8 mouse cellular contexts compared by ENCODE assay signal in genomic region chr3:152121169-152122009, GRCm38 (mm10). TPM values are rescaled to one million over a fixed set of nuclear protein-coding genes. Genes with fewer than 3 reads are reported as not detected.
DNase-seq lines count a peak whose midpoint lies in the region; ATAC-seq and TF ChIP-seq lines count a peak whose summit lies in the region.

No protein-coding gene starts in this region.

- TF ChIP-seq CTCF in kidney, postnatal 0 days (IDR thresholded peaks at IDR 0.05; ENCODE audit: low read depth), result no peak
- TF ChIP-seq CTCF in bone marrow macrophage, adult 2 months (IDR thresholded peaks at IDR 0.05; ENCODE audit: low read depth, low read length), result no peak

- ATAC-seq in kidney, postnatal 0 days (replicated peaks; ENCODE audit: low FRiP score, low read depth), result no peak
- ATAC-seq in intestine, embryonic 14.5 days (replicated peaks; ENCODE audit: low FRiP score, low TSS enrichment, low read depth), result no peak
- ATAC-seq in hindbrain, embryonic 11.5 days (ENCODE audit: low FRiP score), result no peak

- no peak for TF ChIP-seq POLR2A in bone marrow macrophage, adult 2 months (IDR thresholded peaks at IDR 0.05; ENCODE audit: borderline replicate concordance, low read depth, low read length)
- TF ChIP-seq POLR2A in myocyte (IDR thresholded peaks at IDR 0.05; ENCODE audit: insufficient read length, low read depth), result no peak

- 80% methylated on average over 11 of the region's 11 CpGs for WGBS in kidney, postnatal 0 days
- 64% methylated on average over 11 of the region's 11 CpGs for WGBS in intestine, embryonic 14.5 days
- 82% methylated on average over 11 of the region's 11 CpGs for WGBS in hindbrain, embryonic 11.5 days

- H3ac ChIP-seq in myocyte (ENCODE audit: control insufficient read depth, insufficient read length), result no peak overlapping the region

- peaks cover 2% of the 10 kb centered on the region; the same call in 1 of the 2 replicates for H3K4me1 ChIP-seq in kidney, postnatal 0 days (replicated peaks; ENCODE audit: insufficient read depth, low read length)
- H3K4me1 ChIP-seq in bone marrow macrophage, adult 2 months (ENCODE audit: control insufficient read depth, insufficient read depth, low read length), result peaks cover 32% of the 10 kb centered on the region
- 0 out of 2 replicates have a peak, but pooled peaks cover 12% of the 10 kb centered on the region for H3K4me1 ChIP-seq in intestine, embryonic 14.5 days (replicated peaks; ENCODE audit: control insufficient read depth, insufficient read depth, low read length)
- H3K4me1 ChIP-seq in hindbrain, embryonic 11.5 days (replicated peaks; ENCODE audit: control insufficient read depth, insufficient read depth, low read length), result no peaks in the 10 kb centered on the region

- no peak overlapping the region for H3K4me3 ChIP-seq in kidney, postnatal 0 days (replicated peaks; ENCODE audit: low read depth, low read length)
- peak overlapping the region; percentile 28 for H3K4me3 ChIP-seq in bone marrow macrophage, adult 2 months (ENCODE audit: insufficient read depth, low read length)
- H3K4me3 ChIP-seq in intestine, embryonic 14.5 days (ENCODE audit: low read depth, low read length), result no peak overlapping the region
- H3K4me3 ChIP-seq in myocyte, result no peak overlapping the region
- H3K4me3 ChIP-seq in hindbrain, embryonic 11.5 days (ENCODE audit: low read depth, low read length), result no peak overlapping the region

- H3K9me3 ChIP-seq in kidney, postnatal 0 days (replicated peaks; ENCODE audit: low read length), result no peaks in the 10 kb centered on the region
- H3K9me3 ChIP-seq in intestine, embryonic 14.5 days (ENCODE audit: control insufficient read depth, low read length), result no peaks in the 10 kb centered on the region
- no peaks in the 10 kb centered on the region for H3K9me3 ChIP-seq in hindbrain, embryonic 11.5 days (ENCODE audit: control insufficient read depth, low read length)

- no peak overlapping the region for H3K9ac ChIP-seq in kidney, postnatal 0 days (ENCODE audit: low read depth, low read length)
- no peak overlapping the region for H3K9ac ChIP-seq in intestine, embryonic 14.5 days (ENCODE audit: low read length)
- H3K9ac ChIP-seq in hindbrain, embryonic 11.5 days (ENCODE audit: low read depth, low read length), result no peak overlapping the region

- H3K36me3 ChIP-seq in kidney, postnatal 0 days (ENCODE audit: insufficient read depth, low read length), result no peaks in the 10 kb centered on the region
- H3K36me3 ChIP-seq in intestine, embryonic 14.5 days (ENCODE audit: control insufficient read depth, insufficient read depth, low read length), result no peaks in the 10 kb centered on the region
- no peaks in the 10 kb centered on the region for H3K36me3 ChIP-seq in myocyte (ENCODE audit: control insufficient read depth, insufficient read depth)
- no peaks in the 10 kb centered on the region for H3K36me3 ChIP-seq in hindbrain, embryonic 11.5 days (ENCODE audit: control insufficient read depth, insufficient read depth, low read length)

- no peaks in the 10 kb centered on the region for H3K79me2 ChIP-seq in myocyte (ENCODE audit: control insufficient read depth, insufficient read depth)

- no peak for DNase-seq in kidney, postnatal 0 days (ENCODE audit: low spot score)
- DNase-seq in kidney, postnatal 36 days, result no peak
- DNase-seq in intestine, embryonic 14.5 days (ENCODE audit: low spot score), result no peak
- no peak for DNase-seq in embryo, embryonic 10 days (ENCODE audit: low spot score)
- no peak for DNase-seq in frontal cortex, postnatal 14 days (ENCODE audit: low spot score in 2 of 2)
- DNase-seq in hindbrain, embryonic 11.5 days (ENCODE audit: low spot score), result no peak

- H3K4me2 ChIP-seq in kidney, postnatal 0 days (ENCODE audit: low read length), result no peak overlapping the region
- H3K4me2 ChIP-seq in intestine, embryonic 14.5 days (ENCODE audit: low read length), result no peak overlapping the region
- H3K4me2 ChIP-seq in myocyte (ENCODE audit: low read depth), result peak overlapping the region; percentile 78
- H3K4me2 ChIP-seq in hindbrain, embryonic 11.5 days (replicated peaks; ENCODE audit: low read depth, low read length), result no peak overlapping the region

- H3K27ac ChIP-seq in kidney, postnatal 0 days, result 0 out of 2 replicates have a peak overlapping the region, but pooled peaks have one; percentile 43
- peak overlapping the region; percentile 83 for H3K27ac ChIP-seq in bone marrow macrophage, adult 2 months (ENCODE audit: insufficient read depth, low read depth, low read length)
- H3K27ac ChIP-seq in intestine, embryonic 14.5 days (ENCODE audit: low read depth), result peak overlapping the region; percentile 48; the same call in 1 of the 2 replicates
- H3K27ac ChIP-seq in hindbrain, embryonic 11.5 days (ENCODE audit: low read depth, low read length), result no peak overlapping the region

- no peaks in the 10 kb centered on the region for H3K27me3 ChIP-seq in kidney, postnatal 0 days (ENCODE audit: insufficient read depth, low read length)
- no peaks in the 10 kb centered on the region for H3K27me3 ChIP-seq in intestine, embryonic 14.5 days (replicated peaks; ENCODE audit: control insufficient read depth, insufficient read depth, low read length)
- H3K27me3 ChIP-seq in myocyte (ENCODE audit: control insufficient read depth, insufficient read depth, insufficient read length), result no peaks in the 10 kb centered on the region
- H3K27me3 ChIP-seq in hindbrain, embryonic 11.5 days (ENCODE audit: control insufficient read depth, insufficient read depth, low read length), result no peaks in the 10 kb centered on the region

TF ChIP-seq in myocyte, 11 proteins besides CTCF, POLR2A, EP300 and RAD21:
- TF ChIP-seq POLR2AphosphoS2 (IDR thresholded peaks at IDR 0.05; ENCODE audit: insufficient read length, low read depth) (no peak), MYOD1 (IDR thresholded peaks at IDR 0.05; ENCODE audit: control insufficient read depth in 1 of 3, insufficient read length in 2 of 3, low read depth in 2 of 3) (no peak), MYOG (IDR thresholded peaks at IDR 0.05; ENCODE audit: control insufficient read depth in 1 of 3, insufficient read depth in 1 of 3, insufficient read length in 2 of 3, low read depth in 2 of 3) (no peak), MAX (IDR thresholded peaks at IDR 0.05; ENCODE audit: low read depth) (no peak), TCF3 (IDR thresholded peaks at IDR 0.05; ENCODE audit: insufficient read length, low read depth) (no peak), USF1 (IDR thresholded peaks at IDR 0.05; ENCODE audit: low read depth) (no peak), E2F4 (IDR thresholded peaks at IDR 0.05; ENCODE audit: insufficient read depth) (no peak), TCF12 (IDR thresholded peaks at IDR 0.05; ENCODE audit: insufficient read depth, poor library complexity, severe bottlenecking) (no peak), CEBPB (IDR thresholded peaks at IDR 0.05; ENCODE audit: insufficient read depth, poor library complexity, severe bottlenecking) (no peak), REST (IDR thresholded peaks at IDR 0.05; ENCODE audit: insufficient read depth, insufficient read length) (no peak), SRF (IDR thresholded peaks at IDR 0.05; ENCODE audit: control insufficient read depth, insufficient read length, low read depth) (no peak)

RNA-seq across cellular contexts. Expression of gene Gipc2, which starts 44.6 kb away (rescaled TPM):
- 74.1 and 84.5 TPM in 2 replicates for polyA plus RNA-seq in kidney, postnatal 0 days (2015; fragmentation: Nextera tagmentation; extraction: Ambion mirVana)
- polyA plus RNA-seq in bone marrow macrophage, adult 2 months (2012; ENCODE audit: insufficient read depth, insufficient read length, missing spikeins), result 1.2 TPM in 1 of 2 replicates, not detected in the other
- polyA plus RNA-seq in intestine, embryonic 14.5 days (2014; fragmentation: Nextera tagmentation; extraction: Ambion mirVana), result 96.5 and 103 TPM in 2 replicates
- 0.16 TPM for polyA plus RNA-seq in myocyte (2012; fragmentation: generic; extraction: Trizol)
- polyA plus RNA-seq in hindbrain, embryonic 11.5 days (2014; fragmentation: Nextera tagmentation; extraction: Ambion mirVana), result 3.1 and 5.0 TPM in 2 replicates

Comparison
In these comparisons a context has a peak if more than half of its experiments do, and no peak if none do; other contexts are left out.
1. RNA of gene Gipc2, which starts 44.6 kb away (polyA plus RNA-seq): 96.5 to 103 TPM in intestine, embryonic 14.5 days and 74.1 to 84.5 TPM in kidney, postnatal 0 days; 3.1 to 5.0 TPM in hindbrain, embryonic 11.5 days, 1.2 TPM in bone marrow macrophage, adult 2 months and 0.16 TPM in myocyte (single experiment); every median in the first group is over 10 times any median in the second.